Mouse (Mus musculus) ES-E14 (cell line): Measurements from ENCODE around the gene Grb2.

Source experiments
- MAFK ChIP-seq: IDR thresholded peaks from 2 replicates; pipeline ENCODE4 v1.6.1; 2014; ENCODE audit warnings: mild to moderate bottlenecking, low read depth, low read length, inconsistent platforms; ENCODE audit not compliant: insufficient read depth
- ZC3H11A ChIP-seq: IDR thresholded peaks from 2 replicates; pipeline ENCODE4 v1.6.1; 2012; ENCODE audit warnings: low read depth, mild to moderate bottlenecking, inconsistent platforms, low read length, borderline replicate concordance
- ZNF384 ChIP-seq: IDR thresholded peaks from 2 replicates; pipeline ENCODE4 v1.6.1; 2012; ENCODE audit warnings: low read depth, low read length, inconsistent platforms

- TF ChIP-seq MAFK (no peak), ZC3H11A (no peak), ZNF384 (no peak)
These were observed 43.3 kb upstream of the Grb2 start for GRCm38 (mm10) chr11:115751725-115752124.
